Mouse (Mus musculus): ENCODE results near the gene Gmppa. TPM values are rescaled to one million over a fixed set of nuclear protein-coding genes. Genes with fewer than 3 reads are reported as not detected.
A peak's percentile ranks its signal among the peaks of the same experiment; 100 is the strongest.

The Gmppa gene
- polyA plus RNA-seq, 1 experiment from 2014 or later, result 65.2 TPM

DNA sequence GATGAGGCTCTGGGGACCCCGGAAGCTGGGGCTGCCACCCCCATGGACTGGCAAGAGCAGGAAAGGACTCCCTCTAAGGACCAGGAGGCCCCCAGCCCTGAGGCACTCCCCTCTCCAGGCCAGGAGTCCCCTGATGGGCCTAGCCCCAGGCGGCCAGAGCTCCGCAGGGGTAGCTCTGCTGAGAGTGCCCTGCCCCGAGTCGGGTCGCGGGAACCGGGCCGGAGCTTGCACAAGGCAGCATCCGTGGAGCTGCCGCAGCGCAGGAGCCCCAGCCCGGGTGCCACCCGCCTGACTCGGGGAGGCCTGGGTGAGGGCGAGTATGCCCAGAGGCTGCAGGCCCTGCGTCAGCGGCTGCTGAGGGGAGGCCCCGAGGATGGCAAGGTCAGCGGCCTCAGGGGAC lies 13.9 kb upstream of the Gmppa start:
- Histone ChIP-seq H3K4me2 (replicated peaks; ENCODE audit: low read depth, low read length) (peak overlapping the region; percentile 61), H3K9me3 (ENCODE audit: control insufficient read depth, low read length) (no peaks in the 10 kb centered on the region), H3K27ac (ENCODE audit: low read depth, low read length) (no peak overlapping the region), H3K9ac (ENCODE audit: low read depth, low read length) (peak overlapping the region; percentile 28; the same call in 1 of the 2 replicates), H3K27me3 (ENCODE audit: control insufficient read depth, insufficient read depth, low read length) (peaks cover 37% of the 10 kb centered on the region), H3K36me3 (ENCODE audit: control insufficient read depth, insufficient read depth, low read length) (peaks cover 12% of the 10 kb centered on the region; the same call in 1 of the 2 replicates), H3K4me3 (ENCODE audit: low read length) (peak overlapping the region; percentile 37; the same call in 1 of the 2 replicates), H3K4me1 (ENCODE audit: control insufficient read depth, insufficient read depth, low read length) (peaks cover 22% of the 10 kb centered on the region)
- ATAC-seq (ENCODE audit: low FRiP score, low TSS enrichment), result peak; percentile 7; the same call in 1 of the 2 replicates
- 9% methylated on average over 16 of the region's 20 CpGs for WGBS

DNA sequence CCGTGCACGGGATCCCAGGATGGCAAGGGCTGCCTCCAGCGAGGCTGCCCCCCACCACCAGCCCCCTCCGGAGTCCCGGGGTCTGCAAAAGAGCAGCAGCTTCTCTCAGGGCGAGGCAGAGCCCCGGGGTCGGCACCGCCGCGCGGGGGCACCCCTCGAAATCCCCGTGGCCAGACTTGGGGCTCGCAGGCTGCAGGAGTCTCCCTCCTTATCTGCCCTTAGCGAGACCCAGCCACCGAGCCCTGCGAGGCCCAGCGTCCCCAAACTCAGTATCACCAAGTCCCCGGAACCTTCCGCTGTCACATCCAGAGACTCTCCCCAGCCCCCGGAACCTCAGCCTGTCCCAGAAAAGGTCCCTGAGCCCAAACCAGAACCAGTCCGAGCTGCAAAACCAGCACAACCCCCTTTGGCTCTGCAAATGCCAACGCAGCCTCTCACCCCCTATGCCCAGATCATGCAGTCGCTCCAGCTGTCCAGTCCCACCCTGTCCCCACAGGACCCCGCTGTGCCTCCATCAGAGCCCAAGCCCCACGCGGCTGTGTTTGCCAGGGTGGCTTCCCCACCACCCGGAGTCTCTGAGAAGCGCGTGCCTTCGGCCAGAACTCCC lies 13.4 kb upstream of the Gmppa start:
- H3K27me3 ChIP-seq (ENCODE audit: control insufficient read depth, insufficient read depth, low read length), result peaks cover 37% of the 10 kb centered on the region
- WGBS, result 7% methylated on average over 32 of the region's 32 CpGs
- peaks cover 8% of the 10 kb centered on the region; the same call in 1 of the 2 replicates for H3K36me3 ChIP-seq (ENCODE audit: control insufficient read depth, insufficient read depth, low read length)
- peak overlapping the region; percentile 50; the same call in 1 of the 2 replicates for H3K9ac ChIP-seq (ENCODE audit: low read depth, low read length)
- peak; percentile 41; the same call in 1 of the 2 replicates for ATAC-seq (ENCODE audit: low FRiP score, low TSS enrichment)
- H3K4me1 ChIP-seq (ENCODE audit: control insufficient read depth, insufficient read depth, low read length), result peaks cover 22% of the 10 kb centered on the region
- H3K4me3 ChIP-seq (ENCODE audit: low read length), result peak overlapping the region; percentile 37
- H3K4me2 ChIP-seq (replicated peaks; ENCODE audit: low read depth, low read length), result peak overlapping the region; percentile 61
- no peaks in the 10 kb centered on the region for H3K9me3 ChIP-seq (ENCODE audit: control insufficient read depth, low read length)
- H3K27ac ChIP-seq (ENCODE audit: low read depth, low read length), result no peak overlapping the region

DNA sequence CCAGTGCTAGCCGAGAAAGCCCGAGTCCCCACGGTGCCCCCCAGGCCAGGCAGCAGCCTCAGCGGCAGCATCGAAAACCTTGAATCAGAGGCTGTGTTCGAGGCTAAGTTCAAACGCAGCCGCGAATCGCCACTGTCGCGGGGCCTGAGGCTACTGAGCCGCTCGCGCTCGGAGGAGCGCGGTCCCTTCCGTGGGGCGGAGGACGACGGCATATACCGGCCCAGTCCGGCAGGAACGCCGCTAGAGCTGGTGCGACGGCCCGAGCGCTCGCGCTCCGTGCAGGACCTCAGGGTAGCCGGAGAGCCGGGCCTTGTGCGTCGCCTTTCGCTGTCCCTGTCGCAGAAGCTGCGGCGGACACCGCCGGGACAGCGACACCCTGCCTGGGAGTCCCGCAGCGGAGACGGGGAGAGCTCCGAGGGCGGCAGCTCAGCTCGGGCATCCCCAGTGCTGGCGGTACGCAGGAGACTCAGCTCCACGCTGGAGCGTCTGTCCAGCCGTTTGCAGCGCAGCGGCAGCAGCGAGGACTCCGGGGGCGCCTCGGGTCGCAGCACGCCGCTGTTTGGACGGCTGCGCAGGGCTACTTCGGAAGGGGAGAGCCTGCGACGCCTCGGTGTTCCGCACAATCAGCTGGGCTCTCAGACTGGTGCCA lies 12.8 kb upstream of the Gmppa start:
- H3K36me3 ChIP-seq (ENCODE audit: control insufficient read depth, insufficient read depth, low read length), result peaks cover 6% of the 10 kb centered on the region; the same call in 1 of the 2 replicates
- peak; percentile 68 for ATAC-seq (ENCODE audit: low FRiP score, low TSS enrichment)
- H3K4me1 ChIP-seq (ENCODE audit: control insufficient read depth, insufficient read depth, low read length), result peaks cover 22% of the 10 kb centered on the region
- H3K27ac ChIP-seq (ENCODE audit: low read depth, low read length), result no peak overlapping the region
- no peaks in the 10 kb centered on the region for H3K9me3 ChIP-seq (ENCODE audit: control insufficient read depth, low read length)
- peaks cover 37% of the 10 kb centered on the region for H3K27me3 ChIP-seq (ENCODE audit: control insufficient read depth, insufficient read depth, low read length)
- under 1% methylated on average over 71 of the region's 71 CpGs for WGBS
- peak overlapping the region; percentile 61 for H3K4me2 ChIP-seq (replicated peaks; ENCODE audit: low read depth, low read length)
- H3K4me3 ChIP-seq (ENCODE audit: low read length), result peak overlapping the region; percentile 37
- H3K9ac ChIP-seq (ENCODE audit: low read depth, low read length), result peak overlapping the region; percentile 50

- Histone ChIP-seq H3K4me2 (replicated peaks; ENCODE audit: low read depth, low read length) (no peak overlapping the region), H3K4me3 (ENCODE audit: low read length) (no peak overlapping the region), H3K27ac (ENCODE audit: low read depth, low read length) (no peak overlapping the region), H3K36me3 (ENCODE audit: control insufficient read depth, insufficient read depth, low read length) (no peaks in the 10 kb centered on the region; the same call in 1 of the 2 replicates), H3K9ac (ENCODE audit: low read depth, low read length) (no peak overlapping the region), H3K27me3 (ENCODE audit: control insufficient read depth, insufficient read depth, low read length) (peaks cover 37% of the 10 kb centered on the region), H3K4me1 (ENCODE audit: control insufficient read depth, insufficient read depth, low read length) (peaks cover 22% of the 10 kb centered on the region), H3K9me3 (ENCODE audit: control insufficient read depth, low read length) (no peaks in the 10 kb centered on the region)
- 72% methylated on average over 11 of the region's 11 CpGs for WGBS
- ATAC-seq (ENCODE audit: low FRiP score, low TSS enrichment), result no peak
These were observed 11.8 kb upstream of the Gmppa start for GRCm38 (mm10) chr1:75423780-75424390.

DNA sequence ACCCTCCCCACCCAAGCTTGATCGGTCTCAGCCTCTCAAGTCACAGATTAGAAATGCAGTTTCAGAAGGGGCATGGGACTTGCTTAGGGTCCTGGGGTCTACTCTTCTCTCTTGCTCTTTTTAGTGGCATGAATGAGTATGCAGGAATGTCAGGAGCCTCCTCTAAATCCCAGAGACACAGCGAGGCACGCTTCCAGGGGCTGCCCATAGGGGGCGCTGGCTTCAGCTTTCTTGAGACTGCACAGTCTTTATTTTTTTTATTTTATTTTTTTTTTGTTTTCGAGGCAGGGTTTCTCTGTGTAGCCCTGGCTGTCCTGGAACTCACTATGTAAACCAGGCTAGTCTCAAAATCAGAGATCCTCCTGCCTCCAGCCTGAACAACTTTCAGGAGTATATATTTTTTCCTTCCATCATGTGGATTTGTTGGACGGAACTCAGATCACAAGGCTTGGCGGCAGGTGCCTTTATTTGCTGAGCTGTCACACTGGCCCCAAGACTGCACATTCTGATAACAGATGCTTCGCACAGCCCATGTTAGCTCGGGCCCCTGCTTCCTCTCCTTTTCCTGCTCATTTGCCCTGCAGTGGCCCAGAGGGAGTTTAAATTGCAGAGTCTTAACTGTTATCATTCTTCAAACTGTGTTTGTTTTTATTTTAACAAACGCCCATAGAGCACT lies 9.8 kb upstream of the Gmppa start:
- peaks cover 22% of the 10 kb centered on the region for H3K4me1 ChIP-seq (ENCODE audit: control insufficient read depth, insufficient read depth, low read length)
- H3K27ac ChIP-seq (ENCODE audit: low read depth, low read length), result no peak overlapping the region
- H3K4me2 ChIP-seq (replicated peaks; ENCODE audit: low read depth, low read length), result no peak overlapping the region
- H3K4me3 ChIP-seq (ENCODE audit: low read length), result no peak overlapping the region
- no peak for ATAC-seq (ENCODE audit: low FRiP score, low TSS enrichment)
- H3K9ac ChIP-seq (ENCODE audit: low read depth, low read length), result no peak overlapping the region
- peaks cover 35% of the 10 kb centered on the region for H3K27me3 ChIP-seq (ENCODE audit: control insufficient read depth, insufficient read depth, low read length)
- 29% methylated on average over 10 of the region's 10 CpGs for WGBS
- H3K36me3 ChIP-seq (ENCODE audit: control insufficient read depth, insufficient read depth, low read length), result peaks cover 6% of the 10 kb centered on the region; the same call in 1 of the 2 replicates
- H3K9me3 ChIP-seq (ENCODE audit: control insufficient read depth, low read length), result no peaks in the 10 kb centered on the region

GRCm38 (mm10) chr1:75438782-75439181 lies 3.1 kb downstream of the Gmppa start:
- Histone ChIP-seq H3K4me2 (replicated peaks; ENCODE audit: low read depth, low read length) (no peak overlapping the region), H3K36me3 (ENCODE audit: control insufficient read depth, insufficient read depth, low read length) (peaks cover 4% of the 10 kb centered on the region; the same call in 1 of the 2 replicates), H3K9me3 (ENCODE audit: control insufficient read depth, low read length) (no peaks in the 10 kb centered on the region), H3K27ac (ENCODE audit: low read depth, low read length) (no peak overlapping the region), H3K4me3 (ENCODE audit: low read length) (no peak overlapping the region), H3K9ac (ENCODE audit: low read depth, low read length) (no peak overlapping the region), H3K4me1 (ENCODE audit: control insufficient read depth, insufficient read depth, low read length) (peaks cover 29% of the 10 kb centered on the region), H3K27me3 (ENCODE audit: control insufficient read depth, insufficient read depth, low read length) (no peaks in the 10 kb centered on the region)
- 78% methylated on average over 8 of the region's 9 CpGs for WGBS
- ATAC-seq (ENCODE audit: low FRiP score, low TSS enrichment), result no peak

- H3K36me3 ChIP-seq (ENCODE audit: control insufficient read depth, insufficient read depth, low read length), result peaks cover 4% of the 10 kb centered on the region; the same call in 1 of the 2 replicates
- H3K9ac ChIP-seq (ENCODE audit: low read depth, low read length), result no peak overlapping the region
- peaks cover 48% of the 10 kb centered on the region for H3K4me1 ChIP-seq (ENCODE audit: control insufficient read depth, insufficient read depth, low read length)
- no peak overlapping the region for H3K4me3 ChIP-seq (ENCODE audit: low read length)
- WGBS, result 92% methylated on average over 7 of the region's 7 CpGs
- no peaks in the 10 kb centered on the region for H3K9me3 ChIP-seq (ENCODE audit: control insufficient read depth, low read length)
- ATAC-seq (ENCODE audit: low FRiP score, low TSS enrichment), result no peak
- no peak overlapping the region for H3K27ac ChIP-seq (ENCODE audit: low read depth, low read length)
- no peaks in the 10 kb centered on the region for H3K27me3 ChIP-seq (ENCODE audit: control insufficient read depth, insufficient read depth, low read length)
- H3K4me2 ChIP-seq (replicated peaks; ENCODE audit: low read depth, low read length), result no peak overlapping the region
These were observed 4.9 kb downstream of the Gmppa start for GRCm38 (mm10) chr1:75440661-75441060.

- H3K27me3 ChIP-seq (ENCODE audit: control insufficient read depth, insufficient read depth, low read length), result no peaks in the 10 kb centered on the region
- ATAC-seq (ENCODE audit: low FRiP score, low TSS enrichment), result no peak
- no peak overlapping the region for H3K4me2 ChIP-seq (replicated peaks; ENCODE audit: low read depth, low read length)
- 68% methylated on average over 15 of the region's 15 CpGs for WGBS
- H3K27ac ChIP-seq (ENCODE audit: low read depth, low read length), result no peak overlapping the region
- peaks cover 52% of the 10 kb centered on the region for H3K4me1 ChIP-seq (ENCODE audit: control insufficient read depth, insufficient read depth, low read length)
- H3K9ac ChIP-seq (ENCODE audit: low read depth, low read length), result no peak overlapping the region
- H3K4me3 ChIP-seq (ENCODE audit: low read length), result no peak overlapping the region
- peaks cover 4% of the 10 kb centered on the region; the same call in 1 of the 2 replicates for H3K36me3 ChIP-seq (ENCODE audit: control insufficient read depth, insufficient read depth, low read length)
- no peaks in the 10 kb centered on the region for H3K9me3 ChIP-seq (ENCODE audit: control insufficient read depth, low read length)
These were observed 5.8 kb downstream of the Gmppa start for GRCm38 (mm10) chr1:75441471-75441996.

Measured in kidney, embryonic 14.5 days (tissue).